Mouse (Mus musculus): ENCODE results near the gene Map2k7. TPM values are rescaled to one million over a fixed set of nuclear protein-coding genes. Genes with fewer than 3 reads are reported as not detected.
A peak's percentile ranks its signal among the peaks of the same experiment; 100 is the strongest.

Gene Map2k7
- polyA plus RNA-seq, 1 experiment from 2014 or later = 20.4 TPM

- H3K9ac ChIP-seq (ENCODE audit: low read depth, low read length) = peak within 1 kb of the TSS; percentile 95
- H3K4me3 ChIP-seq (ENCODE audit: low read depth, low read length) = peak within 1 kb of the TSS; percentile 93
- DNase-seq (ENCODE audit: low spot score) = peak; percentile 97
- peak within 1 kb of the TSS; percentile 96 for H3K27ac ChIP-seq (ENCODE audit: low read depth, low read length)
- peak; percentile 94 for ATAC-seq (ENCODE audit: low FRiP score)
- no peaks in the 10 kb centered on the region for H3K9me3 ChIP-seq (ENCODE audit: control insufficient read depth, low read length)
- H3K4me1 ChIP-seq (replicated peaks; ENCODE audit: control insufficient read depth, insufficient read depth, low read length) = peaks cover 7% of the 10 kb centered on the region
- peaks cover 8% of the 10 kb centered on the region; the same call in 1 of the 2 replicates for H3K36me3 ChIP-seq (ENCODE audit: control insufficient read depth, insufficient read depth, low read length)
- peak within 1 kb of the TSS; percentile 80 for H3K4me2 ChIP-seq (replicated peaks; ENCODE audit: low read depth, low read length)
- H3K27me3 ChIP-seq (ENCODE audit: control insufficient read depth, insufficient read depth, low read length) = no peaks in the 10 kb centered on the region
- WGBS = 8% methylated on average over 24 of the region's 33 CpGs
Observed at GRCm38 (mm10) chr8:4259125-4259804, 20.7 kb downstream of the Map2k7 start, which contains the start of gene Ctxn1. Gene Ctxn1, minus strand, starts transcription at chr8:4259274.

GRCm38 (mm10) chr8:4259805-4260170 is 21.2 kb downstream of the Map2k7 start:
- Histone ChIP-seq H3K4me1 (replicated peaks; ENCODE audit: control insufficient read depth, insufficient read depth, low read length) (peaks cover 7% of the 10 kb centered on the region), H3K36me3 (ENCODE audit: control insufficient read depth, insufficient read depth, low read length) (peaks cover 8% of the 10 kb centered on the region; the same call in 1 of the 2 replicates), H3K4me3 (ENCODE audit: low read depth, low read length) (no peak overlapping the region), H3K4me2 (replicated peaks; ENCODE audit: low read depth, low read length) (peak overlapping the region; percentile 80; the same call in 1 of the 2 replicates), H3K9me3 (ENCODE audit: control insufficient read depth, low read length) (no peaks in the 10 kb centered on the region), H3K9ac (ENCODE audit: low read depth, low read length) (no peak overlapping the region), H3K27me3 (ENCODE audit: control insufficient read depth, insufficient read depth, low read length) (no peaks in the 10 kb centered on the region), H3K27ac (ENCODE audit: low read depth, low read length) (peak overlapping the region; percentile 96)
- DNase-seq (ENCODE audit: low spot score) = no peak
- no peak for ATAC-seq (ENCODE audit: low FRiP score)
- WGBS = 80% methylated on average over 4 of the region's 4 CpGs

GRCm38 (mm10) chr8:4263105-4263791 is 24.7 kb downstream of the Map2k7 start:
- H3K9ac ChIP-seq (ENCODE audit: low read depth, low read length) = no peak overlapping the region
- 93% methylated on average over 8 of the region's 8 CpGs for WGBS
- no peaks in the 10 kb centered on the region; the same call in 1 of the 2 replicates for H3K4me1 ChIP-seq (replicated peaks; ENCODE audit: control insufficient read depth, insufficient read depth, low read length)
- peaks cover 14% of the 10 kb centered on the region; the same call in 1 of the 2 replicates for H3K36me3 ChIP-seq (ENCODE audit: control insufficient read depth, insufficient read depth, low read length)
- H3K4me3 ChIP-seq (ENCODE audit: low read depth, low read length) = no peak overlapping the region
- no peaks in the 10 kb centered on the region for H3K27me3 ChIP-seq (ENCODE audit: control insufficient read depth, insufficient read depth, low read length)
- no peak for ATAC-seq (ENCODE audit: low FRiP score)
- DNase-seq (ENCODE audit: low spot score) = no peak
- no peak overlapping the region for H3K27ac ChIP-seq (ENCODE audit: low read depth, low read length)
- H3K9me3 ChIP-seq (ENCODE audit: control insufficient read depth, low read length) = no peaks in the 10 kb centered on the region
- no peak overlapping the region for H3K4me2 ChIP-seq (replicated peaks; ENCODE audit: low read depth, low read length)

GRCm38 (mm10) chr8:4265160-4265914 is 26.8 kb downstream of the Map2k7 start:
- Histone ChIP-seq H3K9ac (ENCODE audit: low read depth, low read length) (no peak overlapping the region), H3K4me2 (replicated peaks; ENCODE audit: low read depth, low read length) (no peak overlapping the region), H3K4me3 (ENCODE audit: low read depth, low read length) (no peak overlapping the region), H3K27me3 (ENCODE audit: control insufficient read depth, insufficient read depth, low read length) (no peaks in the 10 kb centered on the region), H3K9me3 (ENCODE audit: control insufficient read depth, low read length) (no peaks in the 10 kb centered on the region), H3K27ac (ENCODE audit: low read depth, low read length) (no peak overlapping the region), H3K4me1 (replicated peaks; ENCODE audit: control insufficient read depth, insufficient read depth, low read length) (no peaks in the 10 kb centered on the region), H3K36me3 (ENCODE audit: control insufficient read depth, insufficient read depth, low read length) (peaks cover 15% of the 10 kb centered on the region)
- DNase-seq (ENCODE audit: low spot score) (no peak), ATAC-seq (ENCODE audit: low FRiP score) (no peak)
- WGBS = 94% methylated on average over 15 of the region's 15 CpGs

- Histone ChIP-seq H3K4me1 (replicated peaks; ENCODE audit: control insufficient read depth, insufficient read depth, low read length) (no peaks in the 10 kb centered on the region), H3K4me3 (ENCODE audit: low read depth, low read length) (no peak overlapping the region), H3K4me2 (replicated peaks; ENCODE audit: low read depth, low read length) (no peak overlapping the region), H3K9me3 (ENCODE audit: control insufficient read depth, low read length) (no peaks in the 10 kb centered on the region), H3K36me3 (ENCODE audit: control insufficient read depth, insufficient read depth, low read length) (peaks cover 13% of the 10 kb centered on the region), H3K27me3 (ENCODE audit: control insufficient read depth, insufficient read depth, low read length) (no peaks in the 10 kb centered on the region), H3K9ac (ENCODE audit: low read depth, low read length) (no peak overlapping the region), H3K27ac (ENCODE audit: low read depth, low read length) (no peak overlapping the region)
- DNase-seq (ENCODE audit: low spot score) (peak; percentile 33), ATAC-seq (ENCODE audit: low FRiP score) (peak; percentile 53; the same call in 1 of the 2 replicates)
- 83% methylated on average over 15 of the region's 15 CpGs for WGBS
Observed at GRCm38 (mm10) chr8:4267627-4268026, 29.1 kb downstream of the Map2k7 start.

- no peak overlapping the region for H3K27ac ChIP-seq (ENCODE audit: low read depth, low read length)
- no peaks in the 10 kb centered on the region for H3K9me3 ChIP-seq (ENCODE audit: control insufficient read depth, low read length)
- ATAC-seq (ENCODE audit: low FRiP score) (no peak), DNase-seq (ENCODE audit: low spot score) (no peak)
- H3K4me1 ChIP-seq (replicated peaks; ENCODE audit: control insufficient read depth, insufficient read depth, low read length) = no peaks in the 10 kb centered on the region
- peaks cover 15% of the 10 kb centered on the region for H3K36me3 ChIP-seq (ENCODE audit: control insufficient read depth, insufficient read depth, low read length)
- no peak overlapping the region for H3K4me3 ChIP-seq (ENCODE audit: low read depth, low read length)
- H3K27me3 ChIP-seq (ENCODE audit: control insufficient read depth, insufficient read depth, low read length) = no peaks in the 10 kb centered on the region
- 96% methylated on average over 6 of the region's 6 CpGs for WGBS
- no peak overlapping the region for H3K4me2 ChIP-seq (replicated peaks; ENCODE audit: low read depth, low read length)
- H3K9ac ChIP-seq (ENCODE audit: low read depth, low read length) = no peak overlapping the region
Observed at GRCm38 (mm10) chr8:4269609-4270008, 31.1 kb downstream of the Map2k7 start.

GRCm38 (mm10) chr8:4275275-4276110 is 37.0 kb downstream of the Map2k7 start, which contains the start of gene Timm44:
Gene Timm44, minus strand, starts transcription at chr8:4275913.
- H3K27me3 ChIP-seq (ENCODE audit: control insufficient read depth, insufficient read depth, low read length) = no peaks in the 10 kb centered on the region
- H3K9ac ChIP-seq (ENCODE audit: low read depth, low read length) = peak within 1 kb of the TSS; percentile 70
- H3K9me3 ChIP-seq (ENCODE audit: control insufficient read depth, low read length) = no peaks in the 10 kb centered on the region
- H3K4me2 ChIP-seq (replicated peaks; ENCODE audit: low read depth, low read length) = peak within 1 kb of the TSS; percentile 39
- H3K4me1 ChIP-seq (replicated peaks; ENCODE audit: control insufficient read depth, insufficient read depth, low read length) = no peaks in the 10 kb centered on the region
- peak within 1 kb of the TSS; percentile 52 for H3K4me3 ChIP-seq (ENCODE audit: low read depth, low read length)
- ATAC-seq (ENCODE audit: low FRiP score) (peak; percentile 98), DNase-seq (ENCODE audit: low spot score) (peak; percentile 97)
- H3K27ac ChIP-seq (ENCODE audit: low read depth, low read length) = peak within 1 kb of the TSS; percentile 51; the same call in 1 of the 2 replicates
- whole genome bisulfite sequencing = under 1% methylated on average over 39 of the region's 39 CpGs
- H3K36me3 ChIP-seq (ENCODE audit: control insufficient read depth, insufficient read depth, low read length) = peaks cover 2% of the 10 kb centered on the region; the same call in 1 of the 2 replicates

- no peaks in the 10 kb centered on the region for H3K4me1 ChIP-seq (replicated peaks; ENCODE audit: control insufficient read depth, insufficient read depth, low read length)
- H3K27me3 ChIP-seq (ENCODE audit: control insufficient read depth, insufficient read depth, low read length) = no peaks in the 10 kb centered on the region
- WGBS = 32% methylated on average over 9 of the region's 9 CpGs
- peak overlapping the region; percentile 39 for H3K4me2 ChIP-seq (replicated peaks; ENCODE audit: low read depth, low read length)
- no peak; the same call in 1 of the 2 replicates for ATAC-seq (ENCODE audit: low FRiP score)
- no peak for DNase-seq (ENCODE audit: low spot score)
- H3K9me3 ChIP-seq (ENCODE audit: control insufficient read depth, low read length) = no peaks in the 10 kb centered on the region
- H3K27ac ChIP-seq (ENCODE audit: low read depth, low read length) = peak overlapping the region; percentile 51; the same call in 1 of the 2 replicates
- H3K4me3 ChIP-seq (ENCODE audit: low read depth, low read length) = peak overlapping the region; percentile 52
- H3K36me3 ChIP-seq (ENCODE audit: control insufficient read depth, insufficient read depth, low read length) = peaks cover 2% of the 10 kb centered on the region; the same call in 1 of the 2 replicates
- peak overlapping the region; percentile 70 for H3K9ac ChIP-seq (ENCODE audit: low read depth, low read length)
Observed at GRCm38 (mm10) chr8:4276111-4276465, 37.5 kb downstream of the Map2k7 start.
